Mouse (Mus musculus) ES-E14 (cell line): ENCODE results near the gene Ptgs1. TPM values are rescaled to one million over a fixed set of nuclear protein-coding genes. Genes with fewer than 3 reads are reported as not detected.

Source experiments
- DNase-seq: peaks from one replicate; pipeline ENCODE4 v3.0.0-alpha.2; 2013; ENCODE audit warnings: low read depth, low spot score
- H3K27ac ChIP-seq: 2 replicates; pipeline ENCODE4 v1.5.1; 2012; ENCODE audit warnings: low read depth, mild to moderate bottlenecking, low read length, moderate library complexity, mixed read lengths; ENCODE audit not compliant: poor library complexity, insufficient read depth, severe bottlenecking
- H3K36me3 ChIP-seq: 2 replicates; pipeline ENCODE4 v1.6.1; 2012; ENCODE audit warnings: mild to moderate bottlenecking, low read length, moderate library complexity, mixed read lengths; ENCODE audit not compliant: control insufficient read depth, poor library complexity, insufficient read depth, severe bottlenecking
- H3K4me1 ChIP-seq, 2 experiments: fragments of 150-350 bp in 1 of 2; sonication (generic) in 1 of 2; 2 replicates each; pipeline ENCODE4 v1.6.1; 2012; ENCODE audit warnings: low read length in 2 of 2, mild to moderate bottlenecking in 1 of 2, mixed read lengths in 1 of 2; ENCODE audit not compliant: control insufficient read depth in 2 of 2, insufficient read depth in 2 of 2, poor library complexity in 1 of 2
- H3K4me3 ChIP-seq, 2 experiments: fragments of 150-350 bp in 1 of 2; sonication (generic) in 1 of 2; 2 replicates each; pipeline ENCODE4 v1.5.1; 2012; ENCODE audit warnings: low read length in 2 of 2, low read depth in 1 of 2, mild to moderate bottlenecking in 1 of 2, mixed read lengths in 1 of 2; ENCODE audit not compliant: insufficient read depth in 1 of 2, poor library complexity in 1 of 2, severe bottlenecking in 1 of 2
- H3K9ac ChIP-seq: 2 replicates; pipeline ENCODE4 v1.6.1; 2012; ENCODE audit warnings: low read depth, mild to moderate bottlenecking, low read length, mixed read lengths; ENCODE audit not compliant: poor library complexity, insufficient read depth, severe bottlenecking
- H3K9me3 ChIP-seq: fragments of 150-350 bp; sonication (generic); 2 replicates; pipeline ENCODE4 v1.6.1; 2012; ENCODE audit warnings: low read depth, mild to moderate bottlenecking, low read length; ENCODE audit not compliant: control insufficient read depth, insufficient read depth
- CHD2 ChIP-seq: IDR thresholded peaks from 2 replicates; pipeline ENCODE4 v1.6.1; 2014; ENCODE audit warnings: mild to moderate bottlenecking, low read depth, low read length, inconsistent platforms
- HCFC1 ChIP-seq: IDR thresholded peaks from 2 replicates; pipeline ENCODE4 v1.6.1; 2012; ENCODE audit warnings: low read length, inconsistent platforms, borderline replicate concordance; ENCODE audit not compliant: insufficient read depth
- MAFK ChIP-seq: IDR thresholded peaks from 2 replicates; pipeline ENCODE4 v1.6.1; 2014; ENCODE audit warnings: mild to moderate bottlenecking, low read depth, low read length, inconsistent platforms; ENCODE audit not compliant: insufficient read depth
- ZC3H11A ChIP-seq: IDR thresholded peaks from 2 replicates; pipeline ENCODE4 v1.6.1; 2012; ENCODE audit warnings: low read depth, mild to moderate bottlenecking, inconsistent platforms, low read length, borderline replicate concordance
- ZNF384 ChIP-seq: IDR thresholded peaks from 2 replicates; pipeline ENCODE4 v1.6.1; 2012; ENCODE audit warnings: low read depth, low read length, inconsistent platforms
- in situ Hi-C, 2 experiments: fragments of 600-800 bp; cut with MboI; formaldehyde crosslinking; loops; one replicate each; pipeline ENCODE4 v1.15.1; 2025; ENCODE audit warnings: low sequenced_read_pairs in 2 of 2, inconsistent platforms in 1 of 2; ENCODE audit not compliant: unreplicated experiment in 2 of 2
- total RNA-seq: library from RNA; depleted of rRNA; stranded (reverse); fragments of 300-350 nt; gene quantifications from 2 replicates; pipeline ENCODE4 v1.2.3, GENCODE M21; 2012

Gene Ptgs1
- total RNA-seq, 1 experiment, result 9.0 TPM

DNA sequence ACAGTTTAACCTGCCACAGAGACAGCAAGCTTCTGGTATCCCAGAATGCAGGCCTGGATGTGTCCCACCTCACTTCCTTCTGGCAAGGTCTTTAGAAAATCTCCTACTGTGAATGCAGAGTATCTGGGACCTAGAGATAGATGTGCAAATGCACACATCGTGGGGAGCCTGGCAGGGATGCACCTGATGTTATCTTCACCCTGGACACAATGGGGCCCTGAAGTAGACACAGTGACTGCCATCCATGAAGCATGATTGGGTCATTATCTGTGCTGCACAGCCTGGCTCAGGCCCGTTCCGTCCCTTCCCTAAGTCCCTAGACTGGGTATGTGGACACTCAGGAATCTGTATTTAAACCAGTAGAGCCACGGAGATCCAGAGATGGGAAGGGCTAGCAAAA lies 25.6 kb upstream of the Ptgs1 start:
- no peak for DNase-seq
- H3K9ac ChIP-seq, result no peak overlapping the region
- TF ChIP-seq MAFK, result no peak
- TF ChIP-seq HCFC1, result no peak
- TF ChIP-seq CHD2, result no peak
- TF ChIP-seq ZC3H11A, result no peak
- TF ChIP-seq ZNF384, result no peak
- in situ Hi-C loops, result no loop called here
- no peaks in the 10 kb centered on the region for H3K9me3 ChIP-seq
- H3K36me3 ChIP-seq, result no peaks in the 10 kb centered on the region
- H3K4me1 ChIP-seq, result peaks cover 1 to 12% of the 10 kb centered on the region in 2 experiments; a peak in 3 of 4 replicates
- H3K27ac ChIP-seq, result no peak overlapping the region
- H3K4me3 ChIP-seq, result no peak overlapping the region

DNA sequence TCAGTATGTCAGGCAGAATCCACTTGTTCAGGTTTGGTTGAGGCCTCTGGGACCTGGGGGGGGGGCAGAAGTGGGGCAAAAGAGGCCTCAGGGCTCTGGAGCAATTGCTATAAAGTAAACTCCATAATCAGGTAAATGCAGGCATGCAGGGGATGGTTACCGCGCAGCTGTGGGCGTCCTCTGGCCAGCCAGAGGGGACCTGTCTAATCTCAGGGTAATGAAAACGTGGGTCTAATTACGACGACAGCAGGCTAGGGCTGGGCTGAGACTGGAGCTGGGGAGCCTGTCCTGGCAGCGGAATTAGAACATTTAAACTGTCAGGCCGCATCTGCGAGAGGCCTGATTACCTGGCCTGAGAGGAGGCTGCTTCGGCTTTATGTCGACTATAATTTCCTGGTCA lies 23.2 kb upstream of the Ptgs1 start:
- no peak for DNase-seq
- TF ChIP-seq CHD2 (no peak), HCFC1 (no peak)
- Histone ChIP-seq H3K27ac (no peak overlapping the region), H3K9me3 (no peaks in the 10 kb centered on the region), H3K4me1 (peaks cover 1 to 12% of the 10 kb centered on the region in 2 experiments; a peak in 3 of 4 replicates), H3K9ac (no peak overlapping the region), H3K36me3 (no peaks in the 10 kb centered on the region), H3K4me3 (no peak overlapping the region)
- in situ Hi-C loops, result no loop called here

DNA sequence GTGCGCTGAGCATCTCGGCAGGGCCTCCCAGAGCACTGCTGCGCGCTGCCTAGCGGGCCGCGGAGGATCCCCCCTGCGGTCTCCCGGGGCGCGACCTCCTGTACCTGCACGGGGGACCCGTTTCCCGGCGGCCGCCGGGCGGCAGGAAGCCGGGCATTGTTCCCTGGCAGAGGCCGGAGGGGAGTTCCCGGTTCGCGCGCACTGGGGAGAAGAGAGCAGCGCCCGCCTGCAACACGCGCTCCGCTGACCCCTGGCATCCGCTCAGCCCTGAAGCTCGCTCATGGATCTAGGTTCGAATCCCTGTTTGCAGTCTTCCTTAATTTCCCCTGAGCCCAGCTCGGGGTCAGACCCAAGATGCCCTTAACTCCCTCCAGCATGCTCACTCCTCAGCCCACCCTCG lies 19.4 kb upstream of the Ptgs1 start:
- no peak overlapping the region for H3K27ac ChIP-seq
- peak overlapping the region; percentile 20 to 71; a peak in 3 of 4 replicates for H3K4me3 ChIP-seq
- H3K4me1 ChIP-seq, result no peaks in the 10 kb centered on the region
- peak overlapping the region; percentile 38; the same call in 1 of the 2 replicates for H3K9ac ChIP-seq
- TF ChIP-seq ZC3H11A (no peak), ZNF384 (no peak), MAFK (no peak), CHD2 (no peak), HCFC1 (no peak)
- no peak for DNase-seq
- no peaks in the 10 kb centered on the region for H3K9me3 ChIP-seq
- in situ Hi-C loops, result loop anchor here (5.0 to 10.0 kb wide), 2 partner anchors 186 to 203 kb away; no protein-coding TSS in a partner anchor
- no peaks in the 10 kb centered on the region for H3K36me3 ChIP-seq

DNA sequence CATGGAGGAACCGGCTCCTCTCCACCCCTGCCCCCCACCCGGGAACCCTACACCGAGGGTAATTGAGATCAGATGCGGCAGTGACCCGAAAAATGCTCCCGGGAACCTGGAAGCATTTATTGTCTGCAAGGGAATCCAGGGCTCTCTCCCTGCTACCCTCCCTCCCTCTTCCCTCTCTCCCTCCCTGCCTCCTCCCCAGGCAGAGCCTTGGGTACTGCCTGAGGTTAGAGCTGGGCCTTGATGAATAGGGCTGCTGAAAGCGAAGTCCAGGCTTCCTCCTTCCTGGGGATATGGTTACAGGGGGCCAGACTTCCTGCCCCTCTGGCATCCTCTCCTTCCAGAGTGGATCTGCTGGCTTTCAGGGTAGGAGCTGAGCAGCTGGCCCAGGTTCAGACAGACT lies 18.4 kb upstream of the Ptgs1 start:
- no peak for TF ChIP-seq CHD2
- no peak overlapping the region for H3K9ac ChIP-seq
- in situ Hi-C loops, result loop anchor here (5.0 to 10.0 kb wide), 2 partner anchors 187 to 204 kb away; no protein-coding TSS in a partner anchor
- no peaks in the 10 kb centered on the region for H3K9me3 ChIP-seq
- DNase-seq, result no peak
- no peak overlapping the region for H3K4me3 ChIP-seq
- H3K4me1 ChIP-seq, result peaks cover 0 to 2% of the 10 kb centered on the region in 2 experiments; a peak in 1 of 4 replicates
- H3K36me3 ChIP-seq, result no peaks in the 10 kb centered on the region
- no peak overlapping the region for H3K27ac ChIP-seq

DNA sequence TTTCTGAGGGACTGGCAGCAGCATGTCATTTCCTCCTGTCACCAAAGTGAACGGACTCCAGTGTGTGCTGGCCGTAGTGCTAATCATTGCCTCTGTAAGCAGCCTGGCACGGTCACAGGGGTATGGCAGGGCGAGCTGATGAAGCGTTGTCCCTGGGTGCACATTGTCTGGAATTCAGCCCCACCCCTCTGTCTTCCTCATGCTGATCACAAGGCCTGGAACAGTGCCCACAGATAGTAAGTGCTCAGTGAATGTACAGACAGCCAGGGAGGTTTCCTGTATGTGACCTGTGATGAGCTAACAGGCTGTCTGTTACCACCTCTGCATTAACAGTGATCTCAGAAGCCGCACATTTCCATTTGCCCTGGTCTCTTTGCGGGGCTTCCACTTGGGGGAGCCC lies 17.1 kb upstream of the Ptgs1 start:
- no peak overlapping the region for H3K27ac ChIP-seq
- H3K36me3 ChIP-seq, result no peaks in the 10 kb centered on the region
- in situ Hi-C loops, result loop anchor here (5.0 to 10.0 kb wide), 2 partner anchors 188 to 206 kb away; no protein-coding TSS in a partner anchor
- H3K9me3 ChIP-seq, result no peaks in the 10 kb centered on the region
- no peak for TF ChIP-seq ZNF384
- TF ChIP-seq MAFK, result no peak
- no peak for TF ChIP-seq ZC3H11A
- no peak for TF ChIP-seq CHD2
- TF ChIP-seq HCFC1, result no peak
- peaks cover 0 to 9% of the 10 kb centered on the region in 2 experiments; a peak in 2 of 4 replicates for H3K4me1 ChIP-seq
- no peak overlapping the region for H3K4me3 ChIP-seq
- no peak overlapping the region for H3K9ac ChIP-seq
- DNase-seq, result no peak
